Mouse (Mus musculus) forebrain, postnatal 0 days (tissue): ENCODE results near the gene Pam. TPM values are rescaled to one million over a fixed set of nuclear protein-coding genes. Genes with fewer than 3 reads are reported as not detected.
"Not testable (repeated sequence)": the region's sequence is repeated elsewhere in the genome, so short reads cannot be mapped to it uniquely, and the experiment has no call there.

Experiments used
- ATAC-seq: fragments of 200-750 bp; cut with Nextera tagmentation; 2 replicates; pipeline ENCODE4 v1.8.0; 2017; ENCODE audit warnings: mild to moderate bottlenecking, moderate library complexity
- DNase-seq: peaks from one replicate; pipeline ENCODE4 v3.0.0-alpha.2; 2015
- H3K27ac ChIP-seq: fragments of 300-500 bp; sonication (generic); 2 replicates; pipeline ENCODE4 v1.5.1; 2014; ENCODE audit warnings: low read depth, mild to moderate bottlenecking, antibody characterized with exemption, low read length, moderate library complexity, mixed read lengths
- H3K27me3 ChIP-seq: fragments of 300-500 bp; sonication (generic); 2 replicates; pipeline ENCODE4 v1.6.1; 2014; ENCODE audit warnings: mild to moderate bottlenecking, low read length, mixed read lengths; ENCODE audit not compliant: insufficient read depth
- H3K36me3 ChIP-seq: fragments of 300-500 bp; sonication (generic); 2 replicates; pipeline ENCODE4 v1.6.1; 2014; ENCODE audit warnings: mild to moderate bottlenecking, moderate library complexity; ENCODE audit not compliant: insufficient read depth
- H3K4me1 ChIP-seq: fragments of 300-500 bp; sonication (generic); 2 replicates; pipeline ENCODE4 v1.6.1; 2014; ENCODE audit warnings: antibody characterized with exemption; ENCODE audit not compliant: insufficient read depth
- H3K4me2 ChIP-seq: fragments of 300-500 bp; sonication (generic); 2 replicates; pipeline ENCODE4 v1.6.1; 2014; ENCODE audit warnings: low read depth, mild to moderate bottlenecking, moderate library complexity
- H3K4me3 ChIP-seq: fragments of 300-500 bp; sonication (generic); 2 replicates; pipeline ENCODE4 v1.5.1; 2014; ENCODE audit warnings: low read depth, low read length, mixed read lengths
- H3K9ac ChIP-seq: fragments of 300-500 bp; sonication (generic); 2 replicates; pipeline ENCODE4 v1.6.1; 2014; ENCODE audit warnings: mild to moderate bottlenecking
- H3K9me3 ChIP-seq: fragments of 300-500 bp; sonication (generic); 2 replicates; pipeline ENCODE4 v1.6.1; 2016; ENCODE audit warnings: low read length
- CTCF ChIP-seq: sonication (generic); IDR thresholded peaks from 2 replicates; pipeline ENCODE4 v1.5.1; 2016; ENCODE audit warnings: antibody characterized with exemption, control low read depth, low read depth
- WGBS: fragments of 180-500 bp; shearing (Covaris S2); extraction: QIAGEN DNeasy Blood & Tissue Kit; methylation state at CpG from one replicate; pipeline ENCODE4 v1.1.7; 2014; 5-methylcytosine and 5-hydroxymethylcytosine counted together
- polyA plus RNA-seq: library from polyadenylated mRNA; unstranded; fragments of >200 nt; fragmentation: Nextera tagmentation; extraction: Ambion mirVana; gene quantifications from 2 replicates; pipeline ENCODE4 v1.2.1, GENCODE M21; 2015
- total RNA-seq: library from RNA; depleted of rRNA; stranded (reverse); fragments of >200 nt; gene quantifications from 2 replicates; pipeline ENCODE4 v1.2.3, GENCODE M21; 2014

Gene Pam
- total and polyA plus RNA-seq, 2 experiments from 2014 or later: 43.7 to 93.3 TPM

DNA sequence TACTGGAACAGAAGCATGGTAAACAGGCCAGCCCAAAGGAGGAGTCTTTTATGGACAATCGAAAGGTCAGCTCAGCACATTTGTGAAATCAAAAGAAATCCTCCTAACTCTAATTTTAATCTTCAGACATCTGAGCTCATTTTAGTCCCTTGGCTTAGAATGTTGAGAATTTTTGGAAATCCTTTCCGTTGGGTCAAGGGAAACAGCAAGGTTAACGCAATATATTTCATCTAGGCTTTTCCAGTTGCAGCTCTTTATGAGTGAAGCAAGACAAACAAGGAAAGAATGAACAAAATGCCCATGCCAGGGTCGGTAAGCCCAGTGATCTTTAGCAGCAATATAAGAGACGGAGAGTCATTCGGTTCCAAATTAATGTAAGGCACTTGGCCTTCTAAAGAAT is 135.3 kb downstream of the Pam start:
- Histone ChIP-seq H3K4me2 (no peak overlapping the region), H3K27me3 (no peaks in the 10 kb centered on the region), H3K27ac (no peak overlapping the region), H3K4me3 (no peak overlapping the region), H3K9ac (no peak overlapping the region), H3K4me1 (no peaks in the 10 kb centered on the region), H3K9me3 (no peaks in the 10 kb centered on the region), H3K36me3 (no peaks in the 10 kb centered on the region)
- DNase-seq (no peak), ATAC-seq (no peak)
- TF ChIP-seq CTCF: no peak
- WGBS: 68% methylated on average over 6 of the region's 6 CpGs

DNA sequence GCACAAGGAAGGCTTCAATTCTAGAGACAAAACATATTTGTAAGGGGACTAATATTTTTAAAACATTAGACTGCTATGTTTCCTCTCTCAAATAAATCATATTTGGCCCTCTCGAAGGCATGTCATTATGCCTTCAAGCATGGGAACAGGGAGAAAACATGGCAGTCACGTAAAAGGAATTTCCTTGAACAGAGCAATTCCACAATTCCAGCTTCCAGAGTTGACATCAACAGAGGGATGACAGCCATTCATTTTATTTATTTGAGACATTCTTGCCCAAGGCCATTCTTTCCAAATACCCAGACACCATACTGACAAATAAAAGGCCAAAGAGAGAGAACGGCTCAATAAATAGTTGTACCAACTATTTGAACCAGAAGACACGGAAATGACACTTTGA is 136.7 kb downstream of the Pam start:
- no peak for DNase-seq
- H3K27ac ChIP-seq: no peak overlapping the region
- WGBS: 89% methylated on average over 4 of the region's 4 CpGs
- H3K4me2 ChIP-seq: no peak overlapping the region
- TF ChIP-seq CTCF: no peak
- no peaks in the 10 kb centered on the region for H3K9me3 ChIP-seq
- no peaks in the 10 kb centered on the region for H3K27me3 ChIP-seq
- H3K9ac ChIP-seq: no peak overlapping the region
- no peaks in the 10 kb centered on the region for H3K4me1 ChIP-seq
- no peaks in the 10 kb centered on the region for H3K36me3 ChIP-seq
- H3K4me3 ChIP-seq: no peak overlapping the region
- no peak for ATAC-seq

DNA sequence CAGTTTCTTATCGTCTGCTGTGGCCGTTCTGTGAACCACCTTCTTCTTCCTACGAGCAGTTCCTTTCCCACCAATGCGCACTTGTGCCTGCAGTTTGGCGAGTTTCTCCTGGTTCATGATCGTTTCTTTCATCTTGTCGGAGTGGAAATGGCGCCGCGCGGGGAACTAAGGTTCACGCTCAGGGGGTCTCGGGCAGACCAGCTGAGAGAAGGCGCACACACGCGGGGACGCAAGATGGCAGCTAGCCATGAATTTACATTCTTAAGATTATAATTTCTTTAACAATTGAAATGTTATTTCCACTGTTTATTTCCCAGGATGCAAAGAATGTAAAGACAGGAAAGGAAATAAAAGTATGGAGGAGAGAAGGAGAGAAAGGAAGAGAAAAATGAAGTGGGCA is 146.2 kb downstream of the Pam start:
- H3K27me3 ChIP-seq, H3K4me3 ChIP-seq, H3K4me1 ChIP-seq, H3K4me2 ChIP-seq, H3K9me3 ChIP-seq, H3K36me3 ChIP-seq, H3K9ac ChIP-seq, ATAC-seq, DNase-seq, H3K27ac ChIP-seq: not testable (repeated sequence)
- WGBS: 94% methylated on average over 17 of the region's 17 CpGs

DNA sequence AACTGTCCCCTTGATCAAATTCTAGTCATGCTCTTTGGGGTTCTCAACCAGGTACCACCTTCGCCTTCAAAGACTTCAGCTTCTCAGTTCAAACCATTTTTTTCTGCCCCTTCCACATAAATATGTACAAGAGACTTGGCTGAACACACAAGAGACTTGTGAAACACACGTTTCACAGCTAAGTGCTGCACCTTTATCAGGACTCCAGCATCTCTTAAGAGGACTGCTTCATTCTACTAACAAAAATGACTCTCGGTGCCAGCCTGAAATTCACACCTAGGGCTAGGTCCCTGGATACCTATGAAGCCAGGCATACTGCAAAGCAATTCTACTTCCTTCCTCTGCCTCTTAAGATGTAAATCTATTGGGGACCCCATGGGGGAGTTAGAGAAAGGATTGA is 148.3 kb downstream of the Pam start:
- no peak for DNase-seq
- Histone ChIP-seq H3K9me3 (no peaks in the 10 kb centered on the region), H3K36me3 (no peaks in the 10 kb centered on the region), H3K27me3 (no peaks in the 10 kb centered on the region), H3K4me1 (no peaks in the 10 kb centered on the region), H3K9ac (no peak overlapping the region), H3K27ac (no peak overlapping the region), H3K4me2 (no peak overlapping the region), H3K4me3 (no peak overlapping the region)
- 85% methylated on average over 3 of the region's 3 CpGs for WGBS
- TF ChIP-seq CTCF: no peak
- no peak for ATAC-seq

DNA sequence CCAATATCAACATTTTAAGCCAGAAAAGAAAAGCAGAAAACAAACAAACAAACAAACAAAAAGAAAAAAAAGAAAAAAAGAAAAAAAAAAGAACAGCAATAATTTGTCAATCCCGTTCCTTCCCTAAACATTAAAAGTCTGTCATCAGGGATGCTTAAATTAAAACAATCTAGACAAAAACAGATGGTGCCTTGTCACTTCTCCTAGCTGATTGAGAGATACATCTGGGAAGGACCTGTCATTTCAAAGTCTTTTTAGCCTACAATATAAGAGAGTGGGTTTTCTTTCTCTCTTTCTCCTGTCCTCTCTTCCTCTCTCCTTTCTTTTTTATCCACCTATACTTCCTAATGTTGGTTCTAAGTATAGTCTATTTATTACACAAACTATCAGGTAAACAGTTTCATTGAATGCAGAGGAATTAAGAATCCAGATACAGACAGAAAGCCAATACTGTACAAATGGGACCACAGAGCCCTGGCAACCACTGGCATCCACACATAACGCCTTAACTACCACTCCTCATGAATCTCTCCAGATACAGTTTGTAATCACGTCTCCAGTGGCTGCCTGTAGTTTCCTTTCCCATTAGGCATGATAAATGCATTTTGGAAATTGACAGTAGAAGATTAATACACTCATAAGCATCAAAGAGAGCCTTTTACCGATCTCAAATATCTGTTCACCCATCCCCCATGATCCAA is 151.4 kb downstream of the Pam start:
- no peak overlapping the region for H3K4me3 ChIP-seq
- ATAC-seq (no peak), DNase-seq (no peak)
- H3K9ac ChIP-seq: no peak overlapping the region
- WGBS: 39% methylated on average over 4 of the region's 4 CpGs
- no peaks in the 10 kb centered on the region for H3K9me3 ChIP-seq
- no peak overlapping the region for H3K27ac ChIP-seq
- H3K4me2 ChIP-seq: no peak overlapping the region
- no peak for TF ChIP-seq CTCF
- H3K4me1 ChIP-seq: no peaks in the 10 kb centered on the region
- no peaks in the 10 kb centered on the region for H3K36me3 ChIP-seq
- no peaks in the 10 kb centered on the region for H3K27me3 ChIP-seq

DNA sequence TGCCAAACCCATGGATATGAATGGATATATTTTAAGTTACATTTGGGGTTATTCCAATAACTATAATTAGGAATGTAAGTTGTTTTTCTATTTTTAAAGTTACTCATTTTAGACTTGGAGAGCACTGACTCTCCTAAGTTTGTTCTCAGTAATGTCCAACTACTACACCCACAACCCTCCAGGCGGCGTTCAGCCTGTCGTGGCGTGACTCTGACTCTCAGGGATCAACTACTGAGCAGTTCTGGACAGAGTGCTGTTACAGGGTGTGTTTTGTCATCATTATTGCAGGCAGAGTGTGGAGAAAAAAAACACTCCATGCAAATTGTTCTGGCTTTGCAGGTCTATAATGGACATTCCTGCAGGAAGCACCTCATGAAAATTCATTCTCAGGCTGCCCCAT is 152.0 kb downstream of the Pam start:
- Histone ChIP-seq H3K4me1 (no peaks in the 10 kb centered on the region), H3K9me3 (no peaks in the 10 kb centered on the region), H3K27me3 (no peaks in the 10 kb centered on the region), H3K36me3 (no peaks in the 10 kb centered on the region), H3K4me3 (no peak overlapping the region), H3K4me2 (no peak overlapping the region), H3K27ac (no peak overlapping the region), H3K9ac (no peak overlapping the region)
- WGBS: 49% methylated on average over 4 of the region's 4 CpGs
- DNase-seq (no peak), ATAC-seq (0 out of 2 replicates have a peak, but pooled peaks have one; percentile 34)
- TF ChIP-seq CTCF: no peak

DNA sequence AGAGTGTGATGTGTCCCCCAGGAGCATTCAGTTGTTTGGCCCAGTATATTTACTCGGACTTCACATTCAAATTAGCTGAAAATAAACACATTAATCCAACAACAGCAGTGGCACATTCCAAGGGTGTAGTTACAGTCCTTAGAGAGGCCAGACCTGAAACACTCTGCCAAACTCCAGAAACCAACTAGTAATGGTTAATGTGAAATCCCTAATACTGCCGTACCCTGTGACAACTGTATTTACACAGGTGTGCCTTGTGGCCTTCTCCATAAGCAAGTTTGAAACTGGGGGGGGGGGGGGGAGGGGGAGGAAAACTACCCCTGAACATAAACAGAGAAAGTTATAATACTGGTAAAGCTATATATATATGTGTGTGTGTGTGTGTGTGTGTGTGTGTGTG is 152.5 kb downstream of the Pam start:
- no peaks in the 10 kb centered on the region for H3K27me3 ChIP-seq
- H3K4me2 ChIP-seq: no peak overlapping the region
- 0 out of 2 replicates have a peak, but pooled peaks cover 3% of the 10 kb centered on the region for H3K4me1 ChIP-seq
- 51% methylated on average over 2 of the region's 2 CpGs for WGBS
- H3K36me3 ChIP-seq: no peaks in the 10 kb centered on the region
- no peaks in the 10 kb centered on the region for H3K9me3 ChIP-seq
- DNase-seq (no peak), ATAC-seq (no peak)
- H3K9ac ChIP-seq: no peak overlapping the region
- no peak overlapping the region for H3K4me3 ChIP-seq
- no peak overlapping the region for H3K27ac ChIP-seq
- no peak for TF ChIP-seq CTCF
